Mouse (Mus musculus) heart, embryonic 11.5 days (tissue): Measurements from ENCODE around the gene Morn1. TPM values are rescaled to one million over a fixed set of nuclear protein-coding genes. Genes with fewer than 3 reads are reported as not detected.

Experiments used
- ATAC-seq: fragments of 200-750 bp; cut with Nextera tagmentation; replicated peaks from 2 replicates; pipeline ENCODE4 v1.8.0; 2017; ENCODE audit warnings: moderate library complexity; ENCODE audit not compliant: insufficient number of reproducible peaks, low FRiP score, low TSS enrichment
- H3K27ac ChIP-seq: fragments of 300-500 bp; sonication (generic); 2 replicates; pipeline ENCODE4 v1.5.1; 2014; ENCODE audit warnings: mild to moderate bottlenecking, low read depth, low read length
- H3K27me3 ChIP-seq: fragments of 300-500 bp; sonication (generic); 2 replicates; pipeline ENCODE4 v1.6.1; 2014; ENCODE audit warnings: mild to moderate bottlenecking, low read length, mixed read lengths; ENCODE audit not compliant: control insufficient read depth, insufficient read depth
- H3K36me3 ChIP-seq: fragments of 300-500 bp; sonication (generic); 2 replicates; pipeline ENCODE4 v1.6.1; 2014; ENCODE audit warnings: mild to moderate bottlenecking, low read length, moderate library complexity, mixed read lengths; ENCODE audit not compliant: control insufficient read depth, insufficient read depth
- H3K4me1 ChIP-seq: fragments of 300-500 bp; sonication (generic); 2 replicates; pipeline ENCODE4 v1.6.1; 2014; ENCODE audit warnings: low read length; ENCODE audit not compliant: control insufficient read depth, insufficient read depth
- H3K4me2 ChIP-seq: fragments of 300-500 bp; sonication (generic); 2 replicates; pipeline ENCODE4 v1.6.1; 2014; ENCODE audit warnings: mild to moderate bottlenecking, moderate library complexity
- H3K4me3 ChIP-seq: fragments of 300-500 bp; sonication (generic); 2 replicates; pipeline ENCODE4 v1.5.1; 2014; ENCODE audit warnings: low read depth, low read length
- H3K9ac ChIP-seq: fragments of 300-500 bp; sonication (generic); 2 replicates; pipeline ENCODE4 v1.6.1; 2014; ENCODE audit warnings: mild to moderate bottlenecking, low read depth, low read length, moderate library complexity
- H3K9me3 ChIP-seq: fragments of 300-500 bp; sonication (generic); replicated peaks from 2 replicates; pipeline ENCODE4 v1.6.1; 2016; ENCODE audit warnings: low read length; ENCODE audit not compliant: control insufficient read depth
- WGBS: fragments of 180-500 bp; shearing (Covaris S2); extraction: QIAGEN DNeasy Blood & Tissue Kit; methylation state at CpG from one replicate; pipeline ENCODE4 v1.1.7; 2014; ENCODE audit not compliant: insufficient replicate concordance; 5-methylcytosine and 5-hydroxymethylcytosine counted together
- polyA plus RNA-seq: library from polyadenylated mRNA; unstranded; fragments of >200 nt; fragmentation: Nextera tagmentation; extraction: Ambion mirVana; gene quantifications from 2 replicates; pipeline ENCODE4 v1.2.1, GENCODE M21; 2014

The Morn1 gene
- polyA plus RNA-seq, 1 experiment from 2014 or later: 2.9 TPM

DNA sequence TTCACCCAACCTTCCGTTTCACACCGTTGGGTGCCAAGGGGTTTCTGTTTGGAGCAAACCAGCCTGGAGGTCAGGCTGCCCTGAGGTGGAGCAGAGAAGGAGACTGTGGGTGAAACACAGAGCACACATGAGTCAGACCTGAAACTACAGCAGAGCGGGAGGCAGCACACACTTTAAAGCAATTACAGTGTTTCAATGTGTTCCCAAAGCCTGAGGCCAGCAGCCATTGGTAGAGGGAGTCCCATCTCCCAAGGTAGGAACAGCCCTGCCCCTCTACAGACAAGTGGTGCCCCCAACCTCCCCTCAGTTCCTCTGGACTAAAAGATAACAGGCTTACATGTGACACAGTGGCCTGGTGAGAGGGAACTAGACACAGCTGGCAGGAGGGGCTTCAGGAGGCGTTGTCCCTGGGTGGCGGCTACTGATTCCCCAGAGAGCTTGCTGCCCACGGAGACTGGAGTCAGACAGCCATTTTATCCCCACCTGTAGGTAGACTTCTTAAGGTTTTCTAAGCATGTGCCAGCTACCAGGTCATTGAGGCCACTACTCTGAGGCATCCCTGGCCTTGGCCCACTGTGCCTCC, 31.1 kb downstream of the Morn1 start:
- peaks cover 17% of the 10 kb centered on the region for H3K4me1 ChIP-seq
- no peaks in the 10 kb centered on the region for H3K36me3 ChIP-seq
- no peak overlapping the region for H3K4me2 ChIP-seq
- 73% methylated on average over 6 of the region's 6 CpGs for WGBS
- H3K4me3 ChIP-seq: no peak overlapping the region
- H3K9me3 ChIP-seq: no peaks in the 10 kb centered on the region; the same call in 1 of the 2 replicates
- ATAC-seq: no peak
- no peak overlapping the region for H3K9ac ChIP-seq
- no peak overlapping the region for H3K27ac ChIP-seq
- no peaks in the 10 kb centered on the region for H3K27me3 ChIP-seq

DNA sequence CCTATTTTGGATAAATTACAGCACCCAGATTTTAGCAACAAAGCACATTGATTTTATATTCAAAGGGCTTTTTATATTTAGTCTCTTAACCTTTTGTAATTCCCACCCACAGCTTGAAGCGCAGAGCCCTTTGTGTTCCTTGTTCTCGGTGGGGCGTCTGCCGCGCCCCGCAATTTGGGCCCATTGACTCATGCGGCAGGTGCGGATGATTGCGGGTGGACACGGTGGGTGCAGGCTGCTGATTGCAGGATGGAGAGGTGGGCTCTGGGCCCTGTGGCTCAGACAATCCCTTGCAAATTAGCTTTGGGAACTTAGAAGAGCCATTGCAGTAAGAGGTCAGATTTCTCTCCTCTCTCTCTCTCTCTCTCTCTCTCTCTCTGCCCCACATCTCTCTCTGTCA, 31.9 kb downstream of the Morn1 start:
- H3K4me2 ChIP-seq: no peak overlapping the region
- H3K9me3 ChIP-seq: no peaks in the 10 kb centered on the region; the same call in 1 of the 2 replicates
- H3K9ac ChIP-seq: no peak overlapping the region
- peaks cover 25% of the 10 kb centered on the region for H3K4me1 ChIP-seq
- H3K27ac ChIP-seq: no peak overlapping the region
- H3K27me3 ChIP-seq: no peaks in the 10 kb centered on the region
- WGBS: 91% methylated on average over 10 of the region's 10 CpGs
- no peak for ATAC-seq
- no peak overlapping the region for H3K4me3 ChIP-seq
- no peaks in the 10 kb centered on the region for H3K36me3 ChIP-seq

DNA sequence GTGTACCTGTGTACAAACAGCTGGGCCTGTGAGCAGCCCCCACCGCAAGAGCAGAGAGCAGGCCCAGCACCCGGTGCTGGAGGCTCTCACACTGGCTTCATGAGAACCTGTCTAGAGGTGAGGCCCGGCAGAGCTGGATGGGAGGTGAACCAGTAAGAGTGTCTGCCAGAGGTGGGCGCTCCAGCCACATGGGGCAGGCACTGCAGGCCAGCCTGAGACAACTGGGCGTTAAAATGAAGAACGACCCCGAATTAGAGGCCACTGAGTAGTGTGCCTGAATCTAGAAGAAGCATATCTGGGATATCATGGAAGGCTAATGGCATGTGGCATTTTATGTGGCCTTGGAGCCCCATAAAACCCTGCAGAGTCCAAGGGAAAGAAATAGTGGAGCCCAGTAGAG, 33.7 kb downstream of the Morn1 start:
- Histone ChIP-seq H3K4me3 (no peak overlapping the region), H3K36me3 (no peaks in the 10 kb centered on the region), H3K4me1 (peaks cover 37% of the 10 kb centered on the region), H3K27me3 (no peaks in the 10 kb centered on the region), H3K9me3 (no peaks in the 10 kb centered on the region; the same call in 1 of the 2 replicates), H3K27ac (no peak overlapping the region), H3K9ac (no peak overlapping the region), H3K4me2 (no peak overlapping the region)
- 86% methylated on average over 7 of the region's 7 CpGs for WGBS
- ATAC-seq: no peak

DNA sequence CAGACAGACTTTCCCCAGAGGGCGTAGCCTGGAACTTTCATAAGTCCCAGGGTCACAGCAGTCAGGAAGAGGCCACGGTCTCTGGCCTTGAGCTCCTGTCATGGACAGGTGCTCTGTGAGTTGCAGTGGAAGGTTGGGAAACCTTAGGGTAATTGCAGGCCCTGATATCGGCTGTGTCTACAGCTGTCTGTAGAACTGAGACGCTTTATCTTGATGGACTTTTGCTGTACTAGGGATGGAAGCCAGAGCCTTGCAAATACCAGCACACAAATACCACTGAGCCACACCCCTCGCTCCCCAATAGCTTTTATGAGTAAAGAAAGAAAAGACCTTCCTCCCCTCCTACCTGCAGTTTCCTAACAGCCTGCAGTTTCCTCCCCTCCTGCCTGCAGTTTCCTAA, 34.2 kb downstream of the Morn1 start:
- H3K4me1 ChIP-seq: peaks cover 43% of the 10 kb centered on the region
- WGBS: 60% methylated on average over 5 of the region's 5 CpGs

DNA sequence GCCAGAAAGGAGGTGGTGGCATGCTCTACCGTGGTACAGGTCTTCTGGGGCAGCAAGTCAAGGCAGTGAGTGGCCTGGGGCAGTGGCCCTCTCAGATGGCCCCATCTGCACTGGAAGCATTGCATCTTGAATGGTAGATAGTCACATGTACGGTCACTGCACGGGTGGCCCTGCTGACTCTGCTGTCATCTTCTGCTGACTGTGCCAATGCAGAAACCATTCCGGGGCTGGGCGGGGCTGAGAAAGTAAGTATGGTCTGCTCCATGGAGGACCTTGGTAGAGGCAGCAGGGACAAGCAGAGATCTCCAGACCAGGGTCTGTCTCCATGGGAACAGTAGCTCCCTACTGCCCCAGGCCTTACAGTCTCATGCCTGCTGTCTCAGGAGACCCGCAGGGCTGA, 34.8 kb downstream of the Morn1 start:
- H3K9ac ChIP-seq: no peak overlapping the region
- H3K36me3 ChIP-seq: no peaks in the 10 kb centered on the region
- ATAC-seq: no peak
- no peak overlapping the region for H3K4me3 ChIP-seq
- peaks cover 47% of the 10 kb centered on the region for H3K4me1 ChIP-seq
- H3K27ac ChIP-seq: no peak overlapping the region
- H3K27me3 ChIP-seq: no peaks in the 10 kb centered on the region
- whole genome bisulfite sequencing: 77% methylated on average over 6 of the region's 6 CpGs
- H3K4me2 ChIP-seq: no peak overlapping the region
- no peaks in the 10 kb centered on the region; the same call in 1 of the 2 replicates for H3K9me3 ChIP-seq

More for the DNA sequence above, 34.2 kb downstream of the Morn1 start:
- H3K27me3 ChIP-seq: no peaks in the 10 kb centered on the region
- ATAC-seq: no peak
- H3K36me3 ChIP-seq: no peaks in the 10 kb centered on the region
- H3K4me2 ChIP-seq: no peak overlapping the region
- no peaks in the 10 kb centered on the region; the same call in 1 of the 2 replicates for H3K9me3 ChIP-seq
- H3K9ac ChIP-seq: no peak overlapping the region
- H3K27ac ChIP-seq: no peak overlapping the region
- H3K4me3 ChIP-seq: no peak overlapping the region

DNA sequence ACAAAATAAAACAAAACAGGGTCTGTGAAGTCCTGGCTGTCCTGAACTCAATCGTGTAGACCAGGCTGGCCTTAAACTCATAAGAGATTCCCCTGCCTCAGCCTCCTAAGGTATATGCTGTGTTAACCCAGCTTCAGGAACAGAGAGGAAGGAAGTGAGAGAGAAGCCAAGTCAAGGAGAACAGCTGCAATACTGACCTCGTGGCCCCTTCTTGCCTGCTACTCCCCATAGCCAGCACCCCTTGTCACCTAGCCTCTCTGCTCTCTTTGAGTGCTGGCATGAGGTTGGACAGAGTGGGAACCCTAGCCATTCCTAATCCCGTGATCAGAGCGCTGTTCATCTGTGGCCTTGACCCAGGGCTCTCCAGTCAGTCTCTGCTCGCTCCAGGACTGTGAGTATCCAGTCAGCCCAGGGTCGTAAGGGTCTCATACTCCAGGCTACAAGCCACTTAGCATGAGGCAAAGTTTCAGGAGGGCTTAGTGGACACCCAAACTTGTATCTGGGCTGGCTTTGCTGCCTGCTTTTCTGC, 35.6 kb downstream of the Morn1 start:
- Histone ChIP-seq H3K36me3 (no peaks in the 10 kb centered on the region), H3K4me1 (peaks cover 53% of the 10 kb centered on the region), H3K4me3 (no peak overlapping the region), H3K27ac (peak overlapping the region; percentile 82), H3K27me3 (no peaks in the 10 kb centered on the region), H3K4me2 (peak overlapping the region; percentile 27; the same call in 1 of the 2 replicates), H3K9ac (no peak overlapping the region), H3K9me3 (no peaks in the 10 kb centered on the region; the same call in 1 of the 2 replicates)
- WGBS: 68% methylated on average over 6 of the region's 6 CpGs
- ATAC-seq: no peak

DNA sequence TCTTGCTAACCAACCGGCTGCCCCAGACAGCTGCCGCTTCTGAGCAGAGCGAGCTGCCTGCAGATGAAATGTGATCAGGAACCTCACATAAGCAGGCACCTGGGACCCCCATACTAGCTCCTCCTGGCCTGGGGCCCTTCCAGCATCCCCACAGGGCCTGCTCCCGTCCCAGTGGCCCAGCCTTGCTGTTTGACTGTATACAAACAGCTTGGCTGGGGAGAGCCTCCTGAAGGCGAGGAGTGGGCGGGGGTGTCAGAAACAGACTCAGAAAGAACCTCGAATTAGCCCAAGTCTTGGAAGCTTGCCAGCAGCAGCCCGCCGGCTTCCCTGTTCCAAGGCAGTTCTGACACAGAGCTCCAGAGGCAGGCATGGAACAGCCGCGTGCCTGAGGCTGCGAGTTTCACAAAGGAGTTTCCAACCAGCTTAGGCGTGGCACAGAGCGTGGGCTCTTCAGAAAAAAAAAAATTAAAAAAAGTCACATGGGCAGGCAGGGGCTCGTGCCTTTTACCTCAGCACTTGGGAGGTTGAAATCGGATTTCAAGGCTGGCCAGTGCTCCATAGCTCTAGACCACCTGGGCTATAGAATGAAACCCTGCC, 36.2 kb downstream of the Morn1 start:
- no peaks in the 10 kb centered on the region; the same call in 1 of the 2 replicates for H3K9me3 ChIP-seq
- H3K4me3 ChIP-seq: no peak overlapping the region
- peak overlapping the region; percentile 82 for H3K27ac ChIP-seq
- H3K4me2 ChIP-seq: peak overlapping the region; percentile 27
- H3K36me3 ChIP-seq: no peaks in the 10 kb centered on the region
- 22% methylated on average over 16 of the region's 16 CpGs for WGBS
- peak; percentile 46; the same call in 1 of the 2 replicates for ATAC-seq
- no peaks in the 10 kb centered on the region for H3K27me3 ChIP-seq
- H3K4me1 ChIP-seq: peaks cover 58% of the 10 kb centered on the region
- peak overlapping the region; percentile 47 for H3K9ac ChIP-seq

DNA sequence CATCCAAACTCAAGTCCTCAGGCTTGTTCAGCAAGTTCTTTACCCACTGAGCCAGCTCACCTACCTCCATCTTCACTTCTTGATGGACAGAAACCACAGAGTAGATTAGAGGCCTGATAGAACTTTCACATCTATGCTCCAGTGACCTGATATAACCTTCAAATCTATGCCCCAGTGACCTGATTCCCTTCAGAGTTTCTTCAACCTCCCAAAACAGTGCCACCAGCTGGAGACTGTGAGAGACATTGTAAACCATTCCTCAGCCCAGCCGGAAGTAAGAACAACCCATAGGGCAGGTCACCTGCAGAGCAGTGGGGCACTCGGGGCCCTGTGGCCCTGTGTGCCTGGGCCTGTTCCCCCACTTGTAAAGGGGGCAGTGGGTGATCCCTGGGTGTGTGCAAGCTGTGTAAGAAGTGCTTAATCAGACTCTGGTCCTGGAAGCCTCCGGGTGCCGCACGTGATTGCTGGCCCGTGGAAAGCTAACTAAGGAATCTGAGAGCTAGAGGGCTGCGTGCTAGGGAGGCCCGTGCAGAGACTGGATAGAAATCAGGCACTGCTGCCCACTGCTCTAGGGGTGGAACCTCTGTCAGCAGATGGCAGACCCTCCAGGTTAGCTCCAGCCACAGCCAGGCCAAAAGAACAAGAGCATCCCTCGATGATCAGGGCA, 37.6 kb downstream of the Morn1 start:
- no peak overlapping the region for H3K9ac ChIP-seq
- no peak for ATAC-seq
- no peaks in the 10 kb centered on the region for H3K27me3 ChIP-seq
- 77% methylated on average over 9 of the region's 9 CpGs for whole genome bisulfite sequencing
- H3K9me3 ChIP-seq: no peaks in the 10 kb centered on the region
- H3K4me3 ChIP-seq: no peak overlapping the region
- H3K4me1 ChIP-seq: peaks cover 58% of the 10 kb centered on the region
- no peak overlapping the region for H3K27ac ChIP-seq
- no peaks in the 10 kb centered on the region for H3K36me3 ChIP-seq
- no peak overlapping the region for H3K4me2 ChIP-seq
